Mouse (Mus musculus) CH12.LX (cell line): ENCODE measurements at regions not wholly inside any gene's neighbourhood (a gene's known extent, or its start where the extent isn't known, plus 50 kb on each side); places are given as distances from the start of the nearest gene placed in this dataset.

Experiments used
- DNase-seq: peaks from one replicate; pipeline ENCODE4 v3.0.0-alpha.2; 2013; ENCODE audit errors: extremely low read depth
- H3K27ac ChIP-seq: 2 replicates; pipeline ENCODE4 v1.5.1; 2012; ENCODE audit warnings: low read depth, mild to moderate bottlenecking, control low read depth, moderate library complexity; ENCODE audit not compliant: insufficient read depth
- H3K27me3 ChIP-seq: replicated peaks from 2 replicates; pipeline ENCODE3; 2012; ENCODE audit warnings: inconsistent platforms
- H3K36me3 ChIP-seq, 2 experiments: replicated peaks in 1 of 2; 2 replicates each; pipeline versions ENCODE3 to v1.6.1; 2012; ENCODE audit warnings: inconsistent platforms in 1 of 2, low read length in 1 of 2, mild to moderate bottlenecking in 1 of 2, mixed read lengths in 1 of 2, moderate library complexity in 1 of 2; ENCODE audit not compliant: control insufficient read depth in 1 of 2, insufficient read depth in 1 of 2
- H3K4me1 ChIP-seq, 2 experiments: 2 replicates each; pipeline ENCODE4 v1.6.1; 2012; ENCODE audit warnings: inconsistent platforms in 1 of 2, moderate library complexity in 1 of 2; ENCODE audit not compliant: insufficient read depth in 2 of 2, control insufficient read depth in 1 of 2
- H3K4me2 ChIP-seq: 2 replicates; pipeline ENCODE4 v1.6.1; 2012; ENCODE audit warnings: low read depth, mild to moderate bottlenecking, control low read depth; ENCODE audit not compliant: poor library complexity, insufficient read depth, severe bottlenecking
- H3K4me3 ChIP-seq, 3 experiments: fragments of 150-350 bp in 1 of 3; sonication (generic) in 1 of 3; replicated peaks in 1 of 3; 2 replicates each; pipeline versions ENCODE3 to v1.5.1; 2011 to 2012; ENCODE audit warnings: low read depth in 2 of 3, low read length in 2 of 3, mild to moderate bottlenecking in 2 of 3, moderate library complexity in 2 of 3, control low read depth in 1 of 3, improper control_type of control experiment in 1 of 3, inconsistent platforms in 1 of 3, mixed read lengths in 1 of 3; ENCODE audit not compliant: poor library complexity in 1 of 3
- H3K79me2 ChIP-seq: replicated peaks from 2 replicates; pipeline ENCODE4 v1.6.1; 2012; ENCODE audit warnings: mild to moderate bottlenecking, moderate library complexity; ENCODE audit not compliant: control insufficient read depth, poor library complexity, insufficient read depth, severe bottlenecking; ENCODE audit errors: extremely low read depth
- H3K9ac ChIP-seq: 2 replicates; pipeline ENCODE4 v1.6.1; 2012; ENCODE audit warnings: low read depth, mild to moderate bottlenecking, control low read depth, moderate library complexity; ENCODE audit not compliant: insufficient read depth
- H3K9me3 ChIP-seq: replicated peaks from 2 replicates; pipeline ENCODE3; 2012; ENCODE audit warnings: low read length, inconsistent platforms, mixed read lengths
- BHLHE40 ChIP-seq: IDR thresholded peaks from 2 replicates; pipeline ENCODE4 v1.6.1; 2011; ENCODE audit warnings: mild to moderate bottlenecking, low read depth, low read length, improper control_type of control experiment
- CHD1 ChIP-seq: IDR thresholded peaks from 2 replicates; pipeline ENCODE4 v1.6.1; 2012; ENCODE audit warnings: low read depth, low read length, improper control_type of control experiment, inconsistent platforms
- CHD2 ChIP-seq: IDR thresholded peaks from 2 replicates; pipeline ENCODE4 v1.6.1; 2011; ENCODE audit warnings: low read length, improper control_type of control experiment
- CTCF ChIP-seq, 2 experiments: IDR thresholded peaks in 1 of 2; conservative IDR thresholded peaks in 1 of 2; 2 replicates each; pipeline ENCODE4 v1.5.1; 2011 to 2012; ENCODE audit warnings: low read depth in 2 of 2, low read length in 2 of 2, improper control_type of control experiment in 1 of 2, inconsistent platforms in 1 of 2, mild to moderate bottlenecking in 1 of 2, moderate library complexity in 1 of 2
- E2F4 ChIP-seq: IDR thresholded peaks from 2 replicates; pipeline ENCODE4 v1.6.1; 2011; ENCODE audit warnings: low read depth, low read length, improper control_type of control experiment; ENCODE audit not compliant: insufficient replicate concordance
- EP300 ChIP-seq: IDR thresholded peaks from 2 replicates; pipeline ENCODE4 v1.6.1; 2011; ENCODE audit warnings: low read length, improper control_type of control experiment
- GABPA ChIP-seq: IDR thresholded peaks from 2 replicates; pipeline ENCODE4 v1.6.1; 2012; ENCODE audit warnings: low read depth, low read length, improper control_type of control experiment, inconsistent platforms; ENCODE audit not compliant: insufficient replicate concordance
- IRF4 ChIP-seq: IDR thresholded peaks from 2 replicates; pipeline ENCODE4 v1.6.1; 2014; ENCODE audit warnings: low read depth, mild to moderate bottlenecking, inconsistent platforms, low read length, improper control_type of control experiment
- MAFK ChIP-seq: IDR thresholded peaks from 2 replicates; pipeline ENCODE4 v1.6.1; 2011; ENCODE audit warnings: low read length, improper control_type of control experiment; ENCODE audit not compliant: insufficient replicate concordance
- MAZ ChIP-seq: IDR thresholded peaks from 2 replicates; pipeline ENCODE4 v1.6.1; 2012; ENCODE audit warnings: low read depth, mild to moderate bottlenecking, inconsistent platforms, low read length, improper control_type of control experiment, moderate library complexity
- MEF2A ChIP-seq: IDR thresholded peaks from 2 replicates; pipeline ENCODE4 v1.6.1; 2014; ENCODE audit warnings: low read depth, mild to moderate bottlenecking, inconsistent platforms, low read length, improper control_type of control experiment, borderline replicate concordance
- MXI1 ChIP-seq: IDR thresholded peaks from 2 replicates; pipeline ENCODE4 v1.6.1; 2011; ENCODE audit warnings: mild to moderate bottlenecking, low read depth, low read length, improper control_type of control experiment
- MYC ChIP-seq: IDR thresholded peaks from 2 replicates; pipeline ENCODE4 v1.6.1; 2011; ENCODE audit warnings: low read depth, mild to moderate bottlenecking, improper control_type of control experiment, low read length
- NELFE ChIP-seq: IDR thresholded peaks from 2 replicates; pipeline ENCODE4 v1.6.1; 2011; ENCODE audit warnings: low read depth, low read length, improper control_type of control experiment
- NRF1 ChIP-seq: IDR thresholded peaks from 2 replicates; pipeline ENCODE4 v1.6.1; 2014; ENCODE audit warnings: low read depth, mild to moderate bottlenecking, inconsistent platforms, low read length, improper control_type of control experiment, moderate library complexity
- PAX5 ChIP-seq: IDR thresholded peaks from 2 replicates; pipeline ENCODE4 v1.6.1; 2012; ENCODE audit warnings: low read length, inconsistent platforms, mixed read lengths
- POLR2A ChIP-seq: IDR thresholded peaks from 2 replicates; pipeline ENCODE4 v1.6.1; 2011; ENCODE audit warnings: low read depth, mild to moderate bottlenecking, improper control_type of control experiment, low read length
- RAD21 ChIP-seq: IDR thresholded peaks from 2 replicates; pipeline ENCODE4 v1.6.1; 2011; ENCODE audit warnings: low read depth, mild to moderate bottlenecking, low read length, improper control_type of control experiment, moderate library complexity
- ZKSCAN1 ChIP-seq: IDR thresholded peaks from 2 replicates; pipeline ENCODE4 v1.6.1; 2012; ENCODE audit warnings: low read depth, inconsistent platforms, low read length, improper control_type of control experiment, borderline replicate concordance
- dilution Hi-C: fragments of 300-500 bp; cut with MboI; formaldehyde crosslinking; loops from 2 replicates; pipeline ENCODE4 v1.14.3; 2020; ENCODE audit warnings: low sequenced_read_pairs; ENCODE audit not compliant: extremely low pct_unique_long_range_greater_than_20kb, extremely low pct_ligation_motif_present
- in situ Hi-C: fragments of 300-500 bp; cut with MboI; formaldehyde crosslinking; loops from 3 replicates; pipeline ENCODE4 v1.14.3; 2019; ENCODE audit warnings: low sequenced_read_pairs, low pct_ligation_motif_present, low pct_unique_long_range_greater_than_20kb, mixed read lengths

GRCm38 (mm10) chr8:128296728-128297380, 61.5 kb upstream of the Nrp1 start:
- Histone ChIP-seq H3K36me3 (no peaks in the 10 kb centered on the region), H3K4me3 (no peak overlapping the region), H3K9ac (no peak overlapping the region), H3K4me2 (0 out of 2 replicates have a peak overlapping the region, but pooled peaks have one; percentile 4), H3K79me2 (no peaks in the 10 kb centered on the region), H3K9me3 (no peaks in the 10 kb centered on the region), H3K27ac (no peak overlapping the region), H3K4me1 (peaks cover 3 to 11% of the 10 kb centered on the region in 2 experiments; a peak in 1 of 4 replicates), H3K27me3 (no peaks in the 10 kb centered on the region)
- dilution Hi-C loops, result no loop called here
- no peak for DNase-seq
- no peak for TF ChIP-seq E2F4
- no peak for TF ChIP-seq CHD1
- no peak for TF ChIP-seq MYC
- TF ChIP-seq CHD2, result no peak
- TF ChIP-seq RAD21, result no peak
- no peak for TF ChIP-seq PAX5
- no peak for TF ChIP-seq MXI1
- TF ChIP-seq IRF4, result no peak
- no peak for TF ChIP-seq NRF1
- no peak for TF ChIP-seq NELFE
- in situ Hi-C loops, result no loop called here

GRCm38 (mm10) chr8:128302322-128302721, 56.1 kb upstream of the Nrp1 start:
- no peak overlapping the region for H3K27ac ChIP-seq
- no peaks in the 10 kb centered on the region for H3K36me3 ChIP-seq
- peak; percentile 50 for TF ChIP-seq BHLHE40
- no peak for TF ChIP-seq CTCF (conservative IDR thresholded peaks at IDR 0.05 in 1 of 2, IDR thresholded peaks at IDR 0.05 in 1 of 2; ENCODE audit: low read depth in 2 of 2, low read length in 2 of 2)
- no peak for TF ChIP-seq NELFE
- TF ChIP-seq MYC, result no peak
- no peak for TF ChIP-seq MAZ
- no peak for TF ChIP-seq POLR2A
- no peak for TF ChIP-seq GABPA
- no peak for TF ChIP-seq MEF2A
- TF ChIP-seq EP300, result peak; percentile 24; the same call in 1 of the 2 replicates
- TF ChIP-seq MAFK, result no peak
- TF ChIP-seq NRF1, result no peak
- TF ChIP-seq MXI1, result no peak
- no peak for TF ChIP-seq ZKSCAN1
- no peak for TF ChIP-seq IRF4
- TF ChIP-seq, all 38 proteins: peak for 2
- Histone ChIP-seq H3K79me2 (no peaks in the 10 kb centered on the region), H3K9ac (no peak overlapping the region), H3K4me1 (peaks cover 0 to 11% of the 10 kb centered on the region in 2 experiments; a peak in 2 of 4 replicates), H3K4me3 (no peak overlapping the region), H3K9me3 (no peaks in the 10 kb centered on the region), H3K27me3 (no peaks in the 10 kb centered on the region), H3K4me2 (no peak overlapping the region; the same call in 1 of the 2 replicates)
- no peak for DNase-seq
- dilution Hi-C loops (no loop called here), in situ Hi-C loops (no loop called here)
